In the genomic region with DNA sequence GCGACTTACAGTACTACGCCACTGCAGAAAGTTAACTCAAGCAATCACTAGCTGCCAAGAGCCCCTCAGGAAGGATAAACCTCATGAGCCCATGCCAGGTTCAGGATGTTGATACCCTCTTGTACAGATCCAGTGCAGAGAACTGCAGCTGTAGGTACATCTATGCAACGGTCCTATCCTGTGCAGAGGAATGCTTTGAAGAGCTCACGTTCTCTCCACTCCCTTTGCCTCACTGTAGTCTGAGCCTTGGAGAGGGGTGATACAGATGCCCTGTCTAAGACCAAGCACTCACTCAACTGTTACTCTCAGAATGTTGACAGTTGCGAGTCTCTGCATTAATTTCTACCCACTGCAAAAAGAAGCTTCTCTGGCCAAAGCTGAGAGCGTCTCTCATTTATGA, we compare ENCODE assay signal across 25 mouse cellular contexts. TPM values are rescaled to one million over a fixed set of nuclear protein-coding genes. Genes with fewer than 3 reads are reported as not detected.
"Had no signal": no experiment of that assay in that cellular context is flagged by ENCODE, and none has a peak within 500 bp of the region (broad histone marks: within the 10 kb centered on the region; RNA-seq: fewer than 3 reads in every experiment).

No protein-coding gene starts in this region.

- DNase-seq: gastrocnemius, postnatal 14 days; gastrocnemius, postnatal 36 days; heart, adult 11 months; heart, adult 2 months; heart, postnatal 10 days; heart, postnatal 36 days; kidney, adult 11 months; kidney, adult 2 months; kidney, adult 9 months; kidney, postnatal 36 days; layer of hippocampus, adult 9-11 months; layer of hippocampus, postnatal 36 days; left cerebral cortex, postnatal 4 days had no signal

- H3K4me3 ChIP-seq: heart, adult 2 months; heart, embryonic 12.5 days; hindbrain, embryonic 13.5 days; hindbrain, embryonic 15.5 days; limb, embryonic 13.5 days; limb, embryonic 15.5 days had no signal

- H3K27ac ChIP-seq: heart, adult 2 months; hindbrain, embryonic 13.5 days; hindbrain, embryonic 15.5 days; hindbrain, postnatal 0 days; kidney, postnatal 0 days; limb, embryonic 13.5 days; limb, embryonic 15.5 days had no signal

- H3K4me1 ChIP-seq: heart, embryonic 12.5 days; hindbrain, embryonic 13.5 days; hindbrain, embryonic 15.5 days; limb, embryonic 15.5 days had no signal

- H3K4me2 ChIP-seq: heart, embryonic 12.5 days; hindbrain, embryonic 13.5 days; hindbrain, embryonic 15.5 days; limb, embryonic 15.5 days had no signal

- ATAC-seq: intestine, embryonic 16.5 days had no signal

- H3K9ac ChIP-seq: heart, embryonic 12.5 days; hindbrain, embryonic 13.5 days; hindbrain, embryonic 15.5 days; limb, embryonic 13.5 days; limb, embryonic 15.5 days had no signal

- H3K27me3 ChIP-seq: heart, embryonic 12.5 days; hindbrain, embryonic 13.5 days; hindbrain, embryonic 15.5 days; limb, embryonic 13.5 days; limb, embryonic 15.5 days had no signal

- H3K9me3 ChIP-seq: heart, embryonic 12.5 days; hindbrain, embryonic 13.5 days; hindbrain, embryonic 15.5 days; limb, embryonic 13.5 days; limb, embryonic 15.5 days had no signal

- H3K36me3 ChIP-seq: heart, embryonic 12.5 days; hindbrain, embryonic 13.5 days; hindbrain, embryonic 15.5 days; limb, embryonic 13.5 days; limb, embryonic 15.5 days had no signal

RNA-seq across cellular contexts. Expression of a gene that starts 54.5 kb away (rescaled TPM):
- total RNA-seq: gastrocnemius, adult 8-10 months; heart, adult 2 months; hematopoietic stem cell, adult 5-6 weeks; liver, adult 2 months had no signal
- polyA plus RNA-seq: heart, adult 2 months; large intestine, adult 2 months; liver, adult 2 months had no signal
